Mouse (Mus musculus): ENCODE results near the gene Zfp865. TPM values are rescaled to one million over a fixed set of nuclear protein-coding genes. Genes with fewer than 3 reads are reported as not detected.

Zfp865 gene
- polyA plus RNA-seq, 1 experiment = 37.3 TPM

- WGBS = 96% methylated on average over 26 of the region's 26 CpGs
- TF ChIP-seq CTCF (IDR thresholded peaks at IDR 0.05; ENCODE audit: extremely low read depth, insufficient read length, insufficient replicate concordance, low read depth, low read length) (no peak), POLR2A (IDR thresholded peaks at IDR 0.05; ENCODE audit: low read depth, low read length) (no peak)
- peaks cover 52% of the 10 kb centered on the region for H3K36me3 ChIP-seq (ENCODE audit: control insufficient read depth, insufficient read depth, low read length)
Measured at GRCm38 (mm10) chr7:5008229-5008628, 11.9 kb upstream of the Zfp865 start.

GRCm38 (mm10) chr7:5012681-5013513, 7.3 kb upstream of the Zfp865 start:
- Histone ChIP-seq H3K27ac (ENCODE audit: insufficient read depth, low read depth, low read length) (no peak overlapping the region), H3K4me1 (ENCODE audit: control insufficient read depth, insufficient read depth, insufficient read length, low read length) (peaks cover 2% of the 10 kb centered on the region; the same call in 1 of the 2 replicates), H3K36me3 (ENCODE audit: control insufficient read depth, insufficient read depth, low read length) (peaks cover 50% of the 10 kb centered on the region), H3K27me3 (ENCODE audit: control insufficient read depth, insufficient read depth, low read length) (no peaks in the 10 kb centered on the region), H3K4me3 (ENCODE audit: low read depth, low read length) (no peak overlapping the region)
- TF ChIP-seq POLR2A (IDR thresholded peaks at IDR 0.05; ENCODE audit: low read depth, low read length) = no peak
- TF ChIP-seq CTCF (IDR thresholded peaks at IDR 0.05; ENCODE audit: extremely low read depth, insufficient read length, insufficient replicate concordance, low read depth, low read length) = no peak
- WGBS = 91% methylated on average over 27 of the region's 27 CpGs

More at GRCm38 (mm10) chr7:5008229-5008628, 11.9 kb upstream of the Zfp865 start:
- H3K27me3 ChIP-seq (ENCODE audit: control insufficient read depth, insufficient read depth, low read length) = no peaks in the 10 kb centered on the region
- no peak overlapping the region for H3K4me3 ChIP-seq (ENCODE audit: low read depth, low read length)
- H3K27ac ChIP-seq (ENCODE audit: insufficient read depth, low read depth, low read length) = no peak overlapping the region
- no peaks in the 10 kb centered on the region for H3K4me1 ChIP-seq (ENCODE audit: control insufficient read depth, insufficient read depth, insufficient read length, low read length)

- H3K4me3 ChIP-seq (ENCODE audit: low read depth, low read length) = peak within 1 kb of the TSS; percentile 98
- H3K4me1 ChIP-seq (ENCODE audit: control insufficient read depth, insufficient read depth, insufficient read length, low read length) = peaks cover 3% of the 10 kb centered on the region; the same call in 1 of the 2 replicates
- H3K27me3 ChIP-seq (ENCODE audit: control insufficient read depth, insufficient read depth, low read length) = no peaks in the 10 kb centered on the region
- peaks cover 37% of the 10 kb centered on the region for H3K36me3 ChIP-seq (ENCODE audit: control insufficient read depth, insufficient read depth, low read length)
- peak within 1 kb of the TSS; percentile 99 for H3K27ac ChIP-seq (ENCODE audit: insufficient read depth, low read depth, low read length)
- under 1% methylated on average over 42 of the region's 42 CpGs for WGBS
- peak; percentile 51; the same call in 1 of the 2 replicates for TF ChIP-seq POLR2A (IDR thresholded peaks at IDR 0.05; ENCODE audit: low read depth, low read length)
- no peak for TF ChIP-seq CTCF (IDR thresholded peaks at IDR 0.05; ENCODE audit: extremely low read depth, insufficient read length, insufficient replicate concordance, low read depth, low read length)
Measured at GRCm38 (mm10) chr7:5014251-5015117, 5.7 kb upstream of the Zfp865 start, which contains the start of the genes Zfp524 and Fiz1. Gene Zfp524, plus strand, starts transcription at chr7:5014415. Gene Fiz1, minus strand, starts transcription at chr7:5014697.

GRCm38 (mm10) chr7:5015118-5016001, 4.8 kb upstream of the Zfp865 start, which contains the start of gene Gm44973:
Gene Gm44973, plus strand, starts transcription at chr7:5015496.
- peak; percentile 30; the same call in 1 of the 2 replicates for TF ChIP-seq POLR2A (IDR thresholded peaks at IDR 0.05; ENCODE audit: low read depth, low read length)
- no peak for TF ChIP-seq CTCF (IDR thresholded peaks at IDR 0.05; ENCODE audit: extremely low read depth, insufficient read length, insufficient replicate concordance, low read depth, low read length)
- peaks cover 4% of the 10 kb centered on the region; the same call in 1 of the 2 replicates for H3K4me1 ChIP-seq (ENCODE audit: control insufficient read depth, insufficient read depth, insufficient read length, low read length)
- WGBS = under 1% methylated on average over 69 of the region's 76 CpGs
- H3K36me3 ChIP-seq (ENCODE audit: control insufficient read depth, insufficient read depth, low read length) = peaks cover 30% of the 10 kb centered on the region
- H3K4me3 ChIP-seq (ENCODE audit: low read depth, low read length) = peak within 1 kb of the TSS; percentile 98
- H3K27ac ChIP-seq (ENCODE audit: insufficient read depth, low read depth, low read length) = peak within 1 kb of the TSS; percentile 99
- no peaks in the 10 kb centered on the region for H3K27me3 ChIP-seq (ENCODE audit: control insufficient read depth, insufficient read depth, low read length)

- WGBS = 14% methylated on average over 3 of the region's 3 CpGs
- Histone ChIP-seq H3K4me1 (ENCODE audit: control insufficient read depth, insufficient read depth, insufficient read length, low read length) (peaks cover 4% of the 10 kb centered on the region; the same call in 1 of the 2 replicates), H3K36me3 (ENCODE audit: control insufficient read depth, insufficient read depth, low read length) (peaks cover 24% of the 10 kb centered on the region), H3K4me3 (ENCODE audit: low read depth, low read length) (peak overlapping the region; percentile 98; the same call in 1 of the 2 replicates), H3K27me3 (ENCODE audit: control insufficient read depth, insufficient read depth, low read length) (no peaks in the 10 kb centered on the region), H3K27ac (ENCODE audit: insufficient read depth, low read depth, low read length) (peak overlapping the region; percentile 96)
- TF ChIP-seq CTCF (IDR thresholded peaks at IDR 0.05; ENCODE audit: extremely low read depth, insufficient read length, insufficient replicate concordance, low read depth, low read length) (no peak), POLR2A (IDR thresholded peaks at IDR 0.05; ENCODE audit: low read depth, low read length) (no peak)
Measured at GRCm38 (mm10) chr7:5016057-5016456, 4.1 kb upstream of the Zfp865 start.

GRCm38 (mm10) chr7:5016920-5017319, 3.3 kb upstream of the Zfp865 start:
- Histone ChIP-seq H3K4me3 (ENCODE audit: low read depth, low read length) (no peak overlapping the region), H3K36me3 (ENCODE audit: control insufficient read depth, insufficient read depth, low read length) (peaks cover 16% of the 10 kb centered on the region), H3K27me3 (ENCODE audit: control insufficient read depth, insufficient read depth, low read length) (no peaks in the 10 kb centered on the region), H3K27ac (ENCODE audit: insufficient read depth, low read depth, low read length) (no peak overlapping the region), H3K4me1 (ENCODE audit: control insufficient read depth, insufficient read depth, insufficient read length, low read length) (peaks cover 4% of the 10 kb centered on the region; the same call in 1 of the 2 replicates)
- TF ChIP-seq POLR2A (IDR thresholded peaks at IDR 0.05; ENCODE audit: low read depth, low read length) = no peak
- no peak for TF ChIP-seq CTCF (IDR thresholded peaks at IDR 0.05; ENCODE audit: extremely low read depth, insufficient read length, insufficient replicate concordance, low read depth, low read length)
- 96% methylated on average over 2 of the region's 2 CpGs for WGBS
